Mouse (Mus musculus): ENCODE results near the gene Parvg.

DNA sequence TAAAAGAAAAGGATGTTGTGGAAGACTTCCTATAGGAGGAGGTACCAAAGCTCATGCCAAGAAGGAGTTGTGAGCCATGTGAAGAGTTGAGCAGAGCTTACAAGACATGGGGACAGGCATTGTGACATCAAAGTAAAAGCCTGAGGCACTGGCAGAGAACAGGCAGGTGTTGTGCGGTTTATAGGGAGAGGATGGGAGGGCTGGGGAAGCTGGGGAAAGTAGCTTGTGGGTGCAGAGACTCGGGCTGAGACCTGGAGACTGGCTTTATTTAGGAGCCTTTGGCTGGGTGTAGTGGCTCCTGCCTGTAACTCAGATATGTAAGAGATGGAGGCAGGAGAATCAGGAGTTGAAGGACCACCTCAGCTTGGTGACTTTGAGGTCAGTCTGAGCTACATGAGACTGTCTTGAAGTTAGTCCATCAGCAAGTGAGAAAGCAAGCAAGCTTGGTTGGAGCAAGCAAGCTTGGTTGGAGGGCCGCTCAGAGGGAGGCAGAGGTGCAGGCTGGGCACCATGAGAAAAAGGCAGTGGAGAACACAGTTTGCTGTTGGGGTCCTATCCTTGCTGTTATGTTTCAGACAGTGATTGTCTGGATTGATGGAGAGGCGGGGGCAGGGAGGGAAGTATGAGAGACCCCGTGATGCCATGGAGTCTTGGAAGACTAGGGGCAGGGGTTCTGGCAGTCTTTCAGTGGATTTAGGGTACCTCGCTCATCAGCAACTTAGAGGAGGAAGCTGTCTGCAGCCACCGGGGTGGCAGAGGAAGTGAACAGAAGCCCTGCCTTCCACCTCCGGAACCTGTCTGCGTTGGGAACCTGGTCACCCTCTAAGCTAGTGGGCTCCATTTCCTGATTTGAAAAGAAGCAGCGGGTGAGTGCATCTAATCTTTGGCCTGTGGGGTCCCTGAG, at the start of gene Parvg:
- TF ChIP-seq CTCF (IDR thresholded peaks at IDR 0.05; ENCODE audit: borderline replicate concordance, insufficient read depth, low read length) (no peak), POLR2A (IDR thresholded peaks at IDR 0.05; ENCODE audit: low read depth, low read length) (no peak)

Data from embryonic fibroblast, embryonic 13.5 days (primary cell).